Mouse (Mus musculus) ES-E14 (cell line): Measurements from ENCODE around the gene Cntn2. TPM values are rescaled to one million over a fixed set of nuclear protein-coding genes. Genes with fewer than 3 reads are reported as not detected.
A peak's percentile ranks its signal among the peaks of the same experiment; 100 is the strongest.

Experiments used
- DNase-seq: peaks from one replicate; pipeline ENCODE4 v3.0.0-alpha.2; 2013; ENCODE audit warnings: low read depth, low spot score
- H3K27ac ChIP-seq: 2 replicates; pipeline ENCODE4 v1.5.1; 2012; ENCODE audit warnings: low read depth, mild to moderate bottlenecking, low read length, moderate library complexity, mixed read lengths; ENCODE audit not compliant: poor library complexity, insufficient read depth, severe bottlenecking
- H3K36me3 ChIP-seq: 2 replicates; pipeline ENCODE4 v1.6.1; 2012; ENCODE audit warnings: mild to moderate bottlenecking, low read length, moderate library complexity, mixed read lengths; ENCODE audit not compliant: control insufficient read depth, poor library complexity, insufficient read depth, severe bottlenecking
- H3K4me1 ChIP-seq, 2 experiments: fragments of 150-350 bp in 1 of 2; sonication (generic) in 1 of 2; 2 replicates each; pipeline ENCODE4 v1.6.1; 2012; ENCODE audit warnings: low read length in 2 of 2, mild to moderate bottlenecking in 1 of 2, mixed read lengths in 1 of 2; ENCODE audit not compliant: control insufficient read depth in 2 of 2, insufficient read depth in 2 of 2, poor library complexity in 1 of 2
- H3K4me3 ChIP-seq, 2 experiments: fragments of 150-350 bp in 1 of 2; sonication (generic) in 1 of 2; 2 replicates each; pipeline ENCODE4 v1.5.1; 2012; ENCODE audit warnings: low read length in 2 of 2, low read depth in 1 of 2, mild to moderate bottlenecking in 1 of 2, mixed read lengths in 1 of 2; ENCODE audit not compliant: insufficient read depth in 1 of 2, poor library complexity in 1 of 2, severe bottlenecking in 1 of 2
- H3K9ac ChIP-seq: 2 replicates; pipeline ENCODE4 v1.6.1; 2012; ENCODE audit warnings: low read depth, mild to moderate bottlenecking, low read length, mixed read lengths; ENCODE audit not compliant: poor library complexity, insufficient read depth, severe bottlenecking
- H3K9me3 ChIP-seq: fragments of 150-350 bp; sonication (generic); 2 replicates; pipeline ENCODE4 v1.6.1; 2012; ENCODE audit warnings: low read depth, mild to moderate bottlenecking, low read length; ENCODE audit not compliant: control insufficient read depth, insufficient read depth
- CHD2 ChIP-seq: IDR thresholded peaks from 2 replicates; pipeline ENCODE4 v1.6.1; 2014; ENCODE audit warnings: mild to moderate bottlenecking, low read depth, low read length, inconsistent platforms
- HCFC1 ChIP-seq: IDR thresholded peaks from 2 replicates; pipeline ENCODE4 v1.6.1; 2012; ENCODE audit warnings: low read length, inconsistent platforms, borderline replicate concordance; ENCODE audit not compliant: insufficient read depth
- MAFK ChIP-seq: IDR thresholded peaks from 2 replicates; pipeline ENCODE4 v1.6.1; 2014; ENCODE audit warnings: mild to moderate bottlenecking, low read depth, low read length, inconsistent platforms; ENCODE audit not compliant: insufficient read depth
- ZC3H11A ChIP-seq: IDR thresholded peaks from 2 replicates; pipeline ENCODE4 v1.6.1; 2012; ENCODE audit warnings: low read depth, mild to moderate bottlenecking, inconsistent platforms, low read length, borderline replicate concordance
- ZNF384 ChIP-seq: IDR thresholded peaks from 2 replicates; pipeline ENCODE4 v1.6.1; 2012; ENCODE audit warnings: low read depth, low read length, inconsistent platforms
- in situ Hi-C, 2 experiments: fragments of 600-800 bp; cut with MboI; formaldehyde crosslinking; loops; one replicate each; pipeline ENCODE4 v1.15.1; 2025; ENCODE audit warnings: low sequenced_read_pairs in 2 of 2, inconsistent platforms in 1 of 2; ENCODE audit not compliant: unreplicated experiment in 2 of 2
- total RNA-seq: library from RNA; depleted of rRNA; stranded (reverse); fragments of 300-350 nt; gene quantifications from 2 replicates; pipeline ENCODE4 v1.2.3, GENCODE M21; 2012

Cntn2 gene
- total RNA-seq, 1 experiment: 2.9 TPM

DNA sequence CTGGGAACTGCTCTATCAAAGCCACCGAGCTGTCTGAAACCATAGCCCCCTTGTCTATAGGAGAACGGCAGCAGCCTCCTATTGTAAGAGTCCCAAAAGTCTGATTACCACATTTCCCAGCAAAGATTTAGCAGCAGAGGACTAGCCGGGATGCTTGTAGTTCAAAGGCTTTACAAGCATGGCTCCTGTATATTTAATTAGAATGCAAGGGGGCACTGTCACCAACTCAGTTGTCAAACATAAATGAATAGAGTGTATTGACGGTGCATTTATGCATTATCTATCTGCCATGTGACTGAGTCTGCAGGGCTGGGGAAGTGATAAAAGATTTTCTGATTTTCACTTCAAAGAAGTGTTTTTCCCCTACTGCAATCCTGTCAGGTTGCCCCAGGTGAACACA, 42.3 kb upstream of the Cntn2 start:
- no peak overlapping the region for H3K4me3 ChIP-seq
- in situ Hi-C loops: no loop called here
- H3K27ac ChIP-seq: no peak overlapping the region
- DNase-seq: no peak
- H3K9me3 ChIP-seq: no peaks in the 10 kb centered on the region
- no peak overlapping the region for H3K9ac ChIP-seq
- H3K36me3 ChIP-seq: no peaks in the 10 kb centered on the region
- TF ChIP-seq ZNF384: no peak
- no peak for TF ChIP-seq MAFK
- no peak for TF ChIP-seq CHD2
- TF ChIP-seq ZC3H11A: no peak
- no peak for TF ChIP-seq HCFC1
- peaks cover 3 to 17% of the 10 kb centered on the region in 2 experiments; a peak in 2 of 4 replicates for H3K4me1 ChIP-seq

DNA sequence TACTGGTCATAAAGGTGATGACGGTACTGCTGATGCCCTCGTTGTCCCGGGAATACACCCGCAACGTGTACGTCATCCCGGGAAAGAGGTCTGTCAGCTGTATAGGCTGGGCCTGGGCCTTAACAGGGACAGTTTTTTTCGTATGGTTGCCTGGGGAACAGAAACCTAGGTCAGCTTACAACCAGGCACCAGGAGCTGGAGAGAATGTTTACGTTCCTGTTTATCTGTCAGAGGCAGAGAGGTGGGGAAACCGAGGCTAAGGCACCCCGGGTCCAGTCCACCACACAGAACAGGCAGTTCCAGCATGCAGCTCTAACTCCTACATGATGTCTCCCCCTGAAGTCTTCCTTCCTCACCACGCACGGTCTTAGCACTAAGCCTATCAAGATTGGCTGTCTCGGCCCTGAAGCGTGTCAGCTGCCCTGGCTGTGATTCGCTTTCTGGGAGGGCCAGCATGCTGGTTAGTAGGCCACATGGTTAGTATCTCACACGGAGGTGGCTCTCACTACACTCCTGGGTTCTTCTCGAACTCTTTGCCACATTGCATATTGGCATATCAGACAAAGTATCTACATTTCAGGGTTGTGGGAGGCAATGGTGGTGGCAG, 40.0 kb upstream of the Cntn2 start:
- Histone ChIP-seq H3K36me3 (no peaks in the 10 kb centered on the region), H3K9me3 (no peaks in the 10 kb centered on the region), H3K9ac (no peak overlapping the region), H3K4me1 (peaks cover 3 to 19% of the 10 kb centered on the region in 2 experiments; a peak in 2 of 4 replicates), H3K27ac (no peak overlapping the region; the same call in 1 of the 2 replicates), H3K4me3 (no peak overlapping the region)
- in situ Hi-C loops: no loop called here
- no peak for DNase-seq
- TF ChIP-seq ZNF384 (no peak), ZC3H11A (no peak), MAFK (no peak), CHD2 (no peak), HCFC1 (no peak)

DNA sequence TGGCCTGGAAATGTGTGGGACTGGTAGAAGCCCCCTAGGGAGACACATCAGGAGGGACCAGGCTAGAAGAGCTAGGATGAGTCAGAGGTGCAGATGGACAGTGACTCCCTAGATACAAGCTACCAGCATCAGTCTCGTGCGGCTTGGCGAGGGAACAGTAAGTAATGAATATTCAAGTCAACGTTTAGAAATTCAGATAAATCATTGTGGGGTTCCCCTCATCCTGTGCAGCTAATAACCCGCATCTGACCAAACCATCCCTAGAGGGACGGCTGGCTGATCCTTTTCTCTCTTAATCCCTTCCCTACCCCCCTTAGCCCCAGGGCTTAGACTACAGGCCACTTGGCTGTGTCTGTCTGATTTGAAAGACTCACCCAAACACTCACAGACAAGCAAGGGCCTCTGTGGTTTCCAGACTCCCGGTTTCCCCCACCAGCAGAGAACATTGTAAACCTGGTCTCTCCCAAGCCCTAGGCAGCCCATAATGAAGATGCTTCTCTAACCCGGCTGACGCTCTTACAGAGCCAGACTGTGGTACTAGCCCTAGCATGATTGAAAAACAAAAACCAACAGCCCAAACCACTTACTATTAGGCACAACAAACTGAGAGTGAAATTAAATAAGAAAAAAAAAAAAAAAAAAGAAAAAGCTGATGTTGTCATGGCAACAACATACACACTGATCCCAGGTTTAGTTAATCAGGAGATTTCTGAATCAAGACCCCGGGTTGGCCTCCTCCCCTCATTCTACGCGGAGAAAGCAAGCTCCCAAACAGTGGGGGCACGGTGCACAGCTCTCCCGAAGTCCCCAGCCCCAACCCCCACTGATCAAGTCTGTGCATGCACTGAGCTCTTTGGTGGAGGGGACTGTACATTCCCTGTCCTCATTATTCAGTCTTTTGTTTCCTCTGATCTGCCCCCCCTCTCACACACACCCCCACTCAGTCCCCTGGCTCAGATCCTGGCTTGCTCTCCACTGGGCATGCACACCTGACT, 39.1 kb upstream of the Cntn2 start:
- no peak overlapping the region for H3K9ac ChIP-seq
- H3K4me1 ChIP-seq: peaks cover 3 to 19% of the 10 kb centered on the region in 2 experiments; a peak in 2 of 4 replicates
- H3K27ac ChIP-seq: no peak overlapping the region; the same call in 1 of the 2 replicates

DNA sequence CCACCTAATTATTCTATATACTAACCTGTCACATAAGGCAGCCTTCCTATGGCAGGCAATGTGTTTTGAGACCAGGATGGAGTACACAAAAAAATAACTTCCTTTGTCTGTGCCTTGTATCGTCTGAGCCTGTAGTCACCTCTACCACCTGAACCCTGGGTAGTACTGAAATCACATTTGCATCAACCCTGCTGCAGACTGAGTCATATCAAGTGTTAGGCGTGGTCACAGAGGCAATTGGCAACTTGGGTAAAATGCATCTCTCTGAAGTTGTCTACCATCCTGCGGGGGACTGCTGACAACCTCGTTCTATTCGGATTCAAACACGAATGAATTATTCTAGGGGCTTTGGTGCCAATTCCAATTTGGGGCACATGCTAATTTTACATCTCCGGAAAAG, 37.0 kb upstream of the Cntn2 start:
- in situ Hi-C loops: no loop called here
- peaks cover 0 to 11% of the 10 kb centered on the region in 2 experiments; a peak in 1 of 4 replicates for H3K4me1 ChIP-seq

More for the DNA sequence above, 39.1 kb upstream of the Cntn2 start:
- in situ Hi-C loops: no loop called here
- peak; percentile 86 for TF ChIP-seq ZNF384
- TF ChIP-seq ZC3H11A: no peak
- Histone ChIP-seq H3K4me3 (no peak overlapping the region), H3K36me3 (no peaks in the 10 kb centered on the region), H3K9me3 (no peaks in the 10 kb centered on the region)
- DNase-seq: no peak

More for the DNA sequence above, 37.0 kb upstream of the Cntn2 start:
- Histone ChIP-seq H3K9ac (no peak overlapping the region), H3K9me3 (no peaks in the 10 kb centered on the region), H3K27ac (no peak overlapping the region), H3K36me3 (no peaks in the 10 kb centered on the region), H3K4me3 (no peak overlapping the region)
- TF ChIP-seq CHD2 (no peak), HCFC1 (no peak), MAFK (no peak), ZC3H11A (no peak), ZNF384 (no peak)
- no peak for DNase-seq
